Mouse (Mus musculus) MEL (cell line): ENCODE results near the gene Med1.

Experiments used
- CTCF ChIP-seq, 3 experiments: IDR thresholded peaks in 2 of 3; conservative IDR thresholded peaks in 1 of 3; 2 replicates each; pipeline ENCODE4 v1.5.1; 2011 to 2012; ENCODE audit warnings: low read length in 3 of 3, low read depth in 2 of 3, mild to moderate bottlenecking in 2 of 3, improper control_type of control experiment in 1 of 3, inconsistent platforms in 1 of 3, mixed read lengths in 1 of 3, moderate library complexity in 1 of 3; ENCODE audit not compliant: control insufficient read depth in 1 of 3, insufficient read depth in 1 of 3, poor library complexity in 1 of 3, severe bottlenecking in 1 of 3
- EP300 ChIP-seq, 2 experiments: IDR thresholded peaks; 2 replicates each; pipeline ENCODE4 v1.6.1; 2011; ENCODE audit warnings: improper control_type of control experiment in 2 of 2, low read length in 2 of 2, low read depth in 1 of 2, mild to moderate bottlenecking in 1 of 2
- GATA1 ChIP-seq: IDR thresholded peaks from 2 replicates; pipeline ENCODE4 v1.6.1; 2011; ENCODE audit warnings: low read depth, low read length, improper control_type of control experiment
- MEF2A ChIP-seq: IDR thresholded peaks from 2 replicates; pipeline ENCODE4 v1.6.1; 2014; ENCODE audit warnings: low read depth, mild to moderate bottlenecking, inconsistent platforms, low read length, improper control_type of control experiment; ENCODE audit not compliant: poor library complexity, insufficient replicate concordance, severe bottlenecking; ENCODE audit errors: extremely low read depth
- POLR2A ChIP-seq, 2 experiments: IDR thresholded peaks; 2 replicates each; pipeline ENCODE4 v1.6.1; 2011 to 2012; ENCODE audit warnings: low read length in 2 of 2, mild to moderate bottlenecking in 2 of 2, control low read depth in 1 of 2, improper control_type of control experiment in 1 of 2, low read depth in 1 of 2, moderate library complexity in 1 of 2; ENCODE audit not compliant: control insufficient read depth in 1 of 2, insufficient read depth in 1 of 2, poor library complexity in 1 of 2
- TAL1 ChIP-seq: IDR thresholded peaks from 2 replicates; pipeline ENCODE4 v1.6.1; 2012; ENCODE audit warnings: mild to moderate bottlenecking, inconsistent platforms, low read length, moderate library complexity, mixed read lengths
- TBP ChIP-seq: IDR thresholded peaks from 2 replicates; pipeline ENCODE4 v1.8.0; 2011; ENCODE audit warnings: low read depth, low read length, improper control_type of control experiment
- UBTF ChIP-seq: IDR thresholded peaks from 2 replicates; pipeline ENCODE4 v1.6.1; 2012; ENCODE audit warnings: low read depth, mild to moderate bottlenecking, inconsistent platforms, low read length, improper control_type of control experiment, moderate library complexity, borderline replicate concordance; ENCODE audit not compliant: insufficient read depth

- TF ChIP-seq CTCF (IDR thresholded peaks at IDR 0.05 in 2 of 3, conservative IDR thresholded peaks at IDR 0.05 in 1 of 3; ENCODE audit: control insufficient read depth in 1 of 3, insufficient read depth in 1 of 3, low read depth in 2 of 3, low read length in 3 of 3, poor library complexity in 1 of 3, severe bottlenecking in 1 of 3) (no peak), GATA1 (no peak), UBTF (no peak), POLR2A (IDR thresholded peaks at IDR 0.05; ENCODE audit: control insufficient read depth in 1 of 2, insufficient read depth in 1 of 2, low read depth in 1 of 2, low read length in 2 of 2, poor library complexity in 1 of 2) (no peak), EP300 (IDR thresholded peaks at IDR 0.05; ENCODE audit: low read depth in 1 of 2, low read length in 2 of 2) (no peak), MEF2A (no peak), TBP (no peak), TAL1 (no peak)
These were observed 58.1 kb downstream of the Med1 start for GRCm38 (mm10) chr11:98134951-98135350.
